Mouse (Mus musculus) C2C12 (cell line): Measurements from ENCODE around the gene Odf2. TPM values are rescaled to one million over a fixed set of nuclear protein-coding genes. Genes with fewer than 3 reads are reported as not detected.

Experiments used
- H3K27me3 ChIP-seq: one replicate; pipeline ENCODE4 v1.6.1; 2011; ENCODE audit not compliant: control insufficient read depth, insufficient read depth, insufficient read length
- H3K36me3 ChIP-seq: one replicate; pipeline ENCODE4 v1.6.1; 2011; ENCODE audit not compliant: control insufficient read depth, insufficient read depth
- H3K4me3 ChIP-seq: one replicate; pipeline ENCODE4 v1.5.1; 2011; ENCODE audit warnings: mild to moderate bottlenecking, control low read depth; ENCODE audit not compliant: poor library complexity, insufficient read depth, severe bottlenecking
- H3K79me2 ChIP-seq: one replicate; pipeline ENCODE4 v1.6.1; 2011; ENCODE audit not compliant: control insufficient read depth, insufficient read depth
- H3K79me3 ChIP-seq: one replicate; pipeline ENCODE4 v1.6.1; 2011; ENCODE audit warnings: low read depth, control low read depth
- H3ac ChIP-seq: one replicate; pipeline ENCODE3; 2011; ENCODE audit warnings: low read depth; ENCODE audit not compliant: control insufficient read depth, insufficient read length
- CEBPB ChIP-seq: IDR thresholded peaks from one replicate; pipeline ENCODE4 v1.6.1; 2011; ENCODE audit warnings: low read depth, mild to moderate bottlenecking, control low read depth, moderate library complexity
- CTCF ChIP-seq: IDR thresholded peaks from one replicate; pipeline ENCODE4 v1.5.1; 2011; ENCODE audit not compliant: control insufficient read depth, insufficient read depth, insufficient read length
- FOSL1 ChIP-seq: IDR thresholded peaks from one replicate; pipeline ENCODE4 v1.8.0; 2011; ENCODE audit warnings: mild to moderate bottlenecking, low read length; ENCODE audit not compliant: poor library complexity, insufficient read depth, severe bottlenecking
- MAX ChIP-seq: IDR thresholded peaks from one replicate; pipeline ENCODE4 v1.6.1; 2011; ENCODE audit warnings: mild to moderate bottlenecking, control low read depth
- MYOD1 ChIP-seq: IDR thresholded peaks from one replicate; pipeline ENCODE4 v1.6.1; 2011; ENCODE audit warnings: low read depth; ENCODE audit not compliant: control insufficient read depth, insufficient read length
- MYOG ChIP-seq: IDR thresholded peaks from one replicate; pipeline ENCODE4 v1.6.1; 2011; ENCODE audit not compliant: control insufficient read depth, insufficient read length; ENCODE audit errors: extremely low read depth
- USF1 ChIP-seq: IDR thresholded peaks from one replicate; pipeline ENCODE4 v1.6.1; 2011; ENCODE audit warnings: low read depth, mild to moderate bottlenecking, control low read depth, moderate library complexity
- polyA plus RNA-seq: library from polyadenylated mRNA; unstranded; fragments of >200 nt; fragmentation: generic; extraction: Trizol; gene quantifications from one replicate; pipeline ENCODE4 v1.2.1, GENCODE M21; 2012; ENCODE audit warnings: missing spikeins

Odf2 gene
- polyA plus RNA-seq, 1 experiment: 31.3 TPM

DNA sequence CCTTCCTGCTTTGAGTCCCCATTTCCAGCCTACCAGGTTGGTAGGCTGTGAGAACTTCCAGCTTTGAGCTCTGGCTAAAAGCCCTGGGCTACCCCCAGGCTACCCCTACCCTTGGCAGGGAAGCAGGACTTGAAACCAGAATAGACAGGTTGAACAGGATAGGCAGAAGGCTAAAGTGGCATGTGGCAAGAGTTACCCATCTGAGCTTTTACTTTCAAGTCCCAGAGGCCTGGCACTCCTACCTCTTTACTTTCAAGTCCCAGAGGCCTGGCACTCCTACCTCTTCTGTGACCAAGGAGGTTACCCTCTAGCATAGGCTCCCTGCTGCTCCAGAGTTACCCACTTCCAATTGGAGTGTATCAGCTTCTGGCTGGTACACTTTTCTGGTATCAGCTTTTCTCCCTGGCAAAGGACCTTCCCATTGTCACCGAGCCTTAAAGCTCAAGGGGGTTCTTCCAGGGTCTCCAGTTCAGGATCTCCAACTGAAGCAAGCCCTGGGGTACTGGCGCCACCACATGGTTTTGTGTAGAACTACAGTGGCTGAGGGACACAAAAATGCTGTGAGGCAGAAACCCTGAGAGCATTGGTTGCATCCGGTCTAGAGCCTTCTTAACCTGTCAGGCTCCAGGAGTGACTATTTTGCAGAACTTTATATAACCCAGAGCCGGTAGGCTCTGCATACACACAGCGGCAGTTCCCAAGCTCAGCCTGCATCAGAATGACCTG lies 30.1 kb upstream of the Odf2 start:
- no peaks in the 10 kb centered on the region for H3K79me2 ChIP-seq
- no peak overlapping the region for H3K4me3 ChIP-seq
- H3K79me3 ChIP-seq: no peaks in the 10 kb centered on the region
- H3ac ChIP-seq: no peak overlapping the region
- no peaks in the 10 kb centered on the region for H3K27me3 ChIP-seq
- H3K36me3 ChIP-seq: no peaks in the 10 kb centered on the region
- peak; percentile 4 for TF ChIP-seq CTCF
- TF ChIP-seq USF1: no peak

DNA sequence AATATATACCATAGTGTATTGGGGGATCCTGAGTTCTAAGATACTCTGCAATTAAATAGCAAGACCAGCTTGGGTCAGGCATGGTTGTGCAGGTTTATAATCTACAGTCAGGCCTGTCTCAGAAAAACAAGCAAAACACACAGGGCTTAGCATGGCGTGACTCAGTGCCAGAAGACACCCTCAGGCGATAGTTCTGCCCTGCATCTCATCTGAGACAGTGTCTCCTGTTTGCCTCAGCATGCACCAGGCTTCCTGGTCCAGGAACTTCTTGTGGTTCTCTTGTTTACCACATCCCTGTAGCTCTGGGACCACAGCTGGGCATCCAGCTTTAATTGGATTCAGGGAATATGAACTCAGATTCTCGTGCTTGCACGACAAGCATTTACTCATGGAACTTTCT lies 23.9 kb upstream of the Odf2 start:
- no peaks in the 10 kb centered on the region for H3K79me2 ChIP-seq
- no peak overlapping the region for H3ac ChIP-seq
- TF ChIP-seq CTCF: no peak
- no peak for TF ChIP-seq MYOG
- no peak for TF ChIP-seq USF1
- no peak overlapping the region for H3K4me3 ChIP-seq
- H3K27me3 ChIP-seq: no peaks in the 10 kb centered on the region
- no peaks in the 10 kb centered on the region for H3K79me3 ChIP-seq
- no peaks in the 10 kb centered on the region for H3K36me3 ChIP-seq

DNA sequence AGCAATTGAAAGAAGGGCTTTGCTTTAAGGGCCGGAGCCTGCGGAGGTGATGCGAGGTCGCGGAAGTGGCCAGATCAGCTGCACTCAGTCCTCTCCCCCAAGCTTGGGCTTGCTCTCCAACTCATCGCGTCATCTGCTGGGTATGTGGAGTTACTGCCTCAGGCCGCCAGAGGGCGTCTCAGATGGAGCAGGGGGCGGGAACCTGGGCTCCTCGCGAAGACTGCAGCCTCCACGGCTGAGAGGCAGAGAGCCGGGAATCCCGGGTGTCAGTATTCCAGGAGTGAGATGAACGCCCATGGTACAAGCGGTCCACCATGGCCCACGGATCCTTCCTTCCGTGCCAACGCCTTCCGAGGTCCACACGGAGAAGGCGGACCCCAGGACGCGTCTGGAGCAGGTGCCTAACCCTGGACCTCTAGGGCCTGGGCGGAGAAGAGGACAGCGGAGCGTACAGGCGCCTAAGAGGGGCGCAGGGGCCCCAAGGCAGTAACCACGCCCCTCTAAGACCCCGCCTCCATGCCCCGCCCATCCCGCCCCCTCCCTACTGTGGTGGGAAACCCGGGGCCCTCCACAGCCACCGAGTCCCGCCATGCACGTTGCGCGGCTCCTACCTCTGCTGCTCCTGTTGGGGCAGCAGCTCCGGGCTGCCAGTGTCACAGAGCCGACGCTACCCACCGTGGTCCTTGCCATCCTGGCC lies 19.9 kb upstream of the Odf2 start, which contains the start of gene Cercam:
Gene Cercam, plus strand, starts transcription at position 216 of the 697 bp plus-strand sequence.
- peak within 1 kb of the TSS; percentile 6 for H3K4me3 ChIP-seq
- no peaks in the 10 kb centered on the region for H3K79me3 ChIP-seq
- H3K36me3 ChIP-seq: no peaks in the 10 kb centered on the region
- H3ac ChIP-seq: peak within 1 kb of the TSS; percentile 73
- H3K79me2 ChIP-seq: no peaks in the 10 kb centered on the region
- TF ChIP-seq USF1 (no peak), FOSL1 (no peak), CTCF (peak; percentile 90), MYOG (no peak), MAX (peak; percentile 65), CEBPB (no peak), MYOD1 (no peak)
- H3K27me3 ChIP-seq: no peaks in the 10 kb centered on the region

DNA sequence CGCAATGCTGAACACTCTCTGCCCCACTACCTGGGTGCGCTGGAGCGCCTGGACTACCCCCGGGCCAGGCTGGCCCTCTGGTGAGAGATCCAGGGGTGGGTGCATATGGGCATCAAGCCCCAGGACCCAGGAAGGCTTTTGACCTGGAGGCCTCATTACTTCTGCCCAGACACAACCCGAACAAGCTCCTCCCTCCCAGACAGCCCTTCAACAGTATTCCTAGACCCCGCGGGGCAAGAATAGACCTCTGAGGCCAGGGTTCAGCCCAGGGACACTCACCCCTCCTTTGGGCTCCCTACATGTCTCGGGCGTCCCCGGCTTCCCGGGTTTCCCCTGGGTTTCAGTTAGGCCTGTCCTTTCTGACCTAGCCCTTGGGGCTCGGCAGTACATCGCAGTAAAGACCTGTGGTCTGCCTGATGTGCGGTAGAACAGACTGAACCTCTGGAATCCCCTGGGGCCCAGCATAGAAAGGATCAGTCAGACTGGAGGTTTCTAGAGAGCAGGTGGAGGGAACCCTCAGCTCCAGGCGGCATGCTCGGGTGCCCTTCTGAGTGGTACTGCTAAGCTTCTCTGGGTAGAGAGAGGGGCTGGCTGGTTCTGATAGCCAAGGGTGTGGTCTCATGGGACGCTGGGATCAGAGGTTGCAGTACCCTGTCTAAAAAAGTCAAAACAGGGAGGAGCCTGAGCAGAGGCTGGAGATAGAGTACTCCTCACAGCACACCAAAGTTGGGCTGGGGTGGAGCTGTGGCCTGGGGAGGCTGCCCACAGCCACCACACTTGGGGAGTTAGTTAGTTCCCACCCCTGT lies 19.2 kb upstream of the Odf2 start:
- Histone ChIP-seq H3K27me3 (no peaks in the 10 kb centered on the region), H3K79me3 (no peaks in the 10 kb centered on the region), H3K4me3 (no peak overlapping the region), H3K79me2 (no peaks in the 10 kb centered on the region), H3K36me3 (no peaks in the 10 kb centered on the region), H3ac (peak overlapping the region; percentile 67)
- no peak for TF ChIP-seq CTCF
- no peak for TF ChIP-seq USF1
- TF ChIP-seq MYOG: no peak
- no peak for TF ChIP-seq FOSL1
- TF ChIP-seq MAX: no peak
- no peak for TF ChIP-seq MYOD1
- TF ChIP-seq CEBPB: no peak

DNA sequence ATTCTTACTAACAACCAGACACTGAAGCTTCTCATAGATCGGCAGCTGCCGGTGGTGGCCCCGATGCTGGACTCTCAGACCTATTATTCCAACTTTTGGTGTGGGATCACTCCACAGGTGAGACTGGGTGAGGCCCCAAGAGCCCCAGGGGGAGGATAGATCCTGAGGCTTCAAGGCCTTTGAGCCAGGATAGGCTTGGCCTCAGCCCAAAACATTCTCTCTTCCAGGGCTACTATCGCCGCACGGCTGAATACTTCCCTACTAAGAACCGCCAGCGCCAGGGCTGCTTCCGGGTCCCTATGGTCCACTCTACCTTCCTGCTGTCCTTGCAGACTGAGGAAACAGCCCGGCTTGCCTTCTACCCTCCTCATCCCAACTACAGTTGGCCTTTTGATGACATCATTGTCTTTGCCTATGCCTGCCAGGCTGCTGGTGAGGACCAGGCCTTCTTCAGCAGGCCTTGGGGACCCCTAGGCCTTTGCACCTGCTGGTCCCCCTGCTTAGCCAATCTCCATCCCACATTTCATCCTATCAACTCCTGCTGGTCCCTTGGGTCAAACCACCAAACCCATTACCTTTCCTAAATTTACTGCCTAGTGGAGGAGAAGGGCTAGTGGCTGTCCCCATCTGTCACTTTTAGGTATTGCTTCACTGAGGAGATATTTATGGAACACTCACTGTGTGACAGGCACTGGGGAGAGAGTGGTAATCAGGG lies 16.3 kb upstream of the Odf2 start:
- no peaks in the 10 kb centered on the region for H3K79me2 ChIP-seq
- TF ChIP-seq CEBPB (no peak), MYOG (no peak)
- H3ac ChIP-seq: no peak overlapping the region
- H3K4me3 ChIP-seq: no peak overlapping the region
- H3K79me3 ChIP-seq: no peaks in the 10 kb centered on the region
- H3K27me3 ChIP-seq: peaks cover under 1% of the 10 kb centered on the region
- H3K36me3 ChIP-seq: no peaks in the 10 kb centered on the region
